Mouse (Mus musculus): ENCODE measurements around the gene Grid2. TPM values are rescaled to one million over a fixed set of nuclear protein-coding genes. Genes with fewer than 3 reads are reported as not detected.

The Grid2 gene
- total and polyA plus RNA-seq, 2 experiments = not detected

- H3K27me3 ChIP-seq (ENCODE audit: control insufficient read depth, insufficient read depth, low read length) = no peaks in the 10 kb centered on the region
- WGBS = 84% methylated on average over 3 of the region's 3 CpGs
- DNase-seq (ENCODE audit: extremely low read depth, low read depth, low spot score) = no peak
- H3K27ac ChIP-seq (replicated peaks; ENCODE audit: insufficient read depth, low read depth, low read length) = no peak overlapping the region
- H3K36me3 ChIP-seq (ENCODE audit: control insufficient read depth, insufficient read depth, low read length) = no peaks in the 10 kb centered on the region
- no peaks in the 10 kb centered on the region for H3K79me2 ChIP-seq (ENCODE audit: control insufficient read depth, insufficient read depth, low read length)
- TF ChIP-seq POLR2A (IDR thresholded peaks at IDR 0.05; ENCODE audit: extremely low read depth, insufficient read depth, low read length) = no peak
- no peak for TF ChIP-seq CTCF (IDR thresholded peaks at IDR 0.05; ENCODE audit: low read depth, low read length)
- H3K9ac ChIP-seq (ENCODE audit: low read depth, low read length) = no peak overlapping the region
- no peaks in the 10 kb centered on the region for H3K4me1 ChIP-seq (ENCODE audit: control insufficient read depth, insufficient read depth, low read length)
- no peak overlapping the region for H3K4me3 ChIP-seq (ENCODE audit: insufficient read depth, low read depth, low read length)
Measured at GRCm38 (mm10) chr6:63635970-63636369, 380.3 kb downstream of the Grid2 start.

- Histone ChIP-seq H3K9ac (ENCODE audit: low read depth, low read length) (no peak overlapping the region), H3K36me3 (ENCODE audit: control insufficient read depth, insufficient read depth, low read length) (no peaks in the 10 kb centered on the region), H3K27ac (replicated peaks; ENCODE audit: insufficient read depth, low read depth, low read length) (no peak overlapping the region), H3K4me3 (ENCODE audit: insufficient read depth, low read depth, low read length) (no peak overlapping the region), H3K27me3 (ENCODE audit: control insufficient read depth, insufficient read depth, low read length) (no peaks in the 10 kb centered on the region), H3K4me1 (ENCODE audit: control insufficient read depth, insufficient read depth, low read length) (no peaks in the 10 kb centered on the region), H3K79me2 (ENCODE audit: control insufficient read depth, insufficient read depth, low read length) (no peaks in the 10 kb centered on the region)
- TF ChIP-seq CTCF (IDR thresholded peaks at IDR 0.05; ENCODE audit: low read depth, low read length) (no peak), POLR2A (IDR thresholded peaks at IDR 0.05; ENCODE audit: extremely low read depth, insufficient read depth, low read length) (no peak)
- 73% methylated on average over 3 of the region's 3 CpGs for WGBS
- no peak for DNase-seq (ENCODE audit: extremely low read depth, low read depth, low spot score)
Measured at GRCm38 (mm10) chr6:63659423-63659822, 403.7 kb downstream of the Grid2 start.

GRCm38 (mm10) chr6:63685689-63686088 is 430.0 kb downstream of the Grid2 start:
- 57% methylated on average over 3 of the region's 3 CpGs for WGBS
- no peak overlapping the region for H3K4me3 ChIP-seq (ENCODE audit: insufficient read depth, low read depth, low read length)
- no peak for TF ChIP-seq CTCF (IDR thresholded peaks at IDR 0.05; ENCODE audit: low read depth, low read length)
- TF ChIP-seq POLR2A (IDR thresholded peaks at IDR 0.05; ENCODE audit: extremely low read depth, insufficient read depth, low read length) = no peak
- no peaks in the 10 kb centered on the region for H3K4me1 ChIP-seq (ENCODE audit: control insufficient read depth, insufficient read depth, low read length)
- H3K9ac ChIP-seq (ENCODE audit: low read depth, low read length) = no peak overlapping the region
- H3K36me3 ChIP-seq (ENCODE audit: control insufficient read depth, insufficient read depth, low read length) = no peaks in the 10 kb centered on the region
- no peaks in the 10 kb centered on the region for H3K27me3 ChIP-seq (ENCODE audit: control insufficient read depth, insufficient read depth, low read length)
- DNase-seq (ENCODE audit: extremely low read depth, low read depth, low spot score) = no peak
- no peaks in the 10 kb centered on the region for H3K79me2 ChIP-seq (ENCODE audit: control insufficient read depth, insufficient read depth, low read length)
- no peak overlapping the region for H3K27ac ChIP-seq (replicated peaks; ENCODE audit: insufficient read depth, low read depth, low read length)

GRCm38 (mm10) chr6:63701684-63702083 is 446.0 kb downstream of the Grid2 start:
- H3K4me3 ChIP-seq (ENCODE audit: insufficient read depth, low read depth, low read length) = no peak overlapping the region

GRCm38 (mm10) chr6:63733740-63734139 is 478.1 kb downstream of the Grid2 start:
- Histone ChIP-seq H3K27ac (replicated peaks; ENCODE audit: insufficient read depth, low read depth, low read length) (no peak overlapping the region), H3K4me1 (ENCODE audit: control insufficient read depth, insufficient read depth, low read length) (no peaks in the 10 kb centered on the region), H3K27me3 (ENCODE audit: control insufficient read depth, insufficient read depth, low read length) (no peaks in the 10 kb centered on the region), H3K36me3 (ENCODE audit: control insufficient read depth, insufficient read depth, low read length) (no peaks in the 10 kb centered on the region), H3K9ac (ENCODE audit: low read depth, low read length) (no peak overlapping the region), H3K4me3 (ENCODE audit: insufficient read depth, low read depth, low read length) (no peak overlapping the region), H3K79me2 (ENCODE audit: control insufficient read depth, insufficient read depth, low read length) (no peaks in the 10 kb centered on the region)
- WGBS = 57% methylated on average over 2 of the region's 2 CpGs
- DNase-seq (ENCODE audit: extremely low read depth, low read depth, low spot score) = no peak
- TF ChIP-seq POLR2A (IDR thresholded peaks at IDR 0.05; ENCODE audit: extremely low read depth, insufficient read depth, low read length) (no peak), CTCF (IDR thresholded peaks at IDR 0.05; ENCODE audit: low read depth, low read length) (no peak)

More at GRCm38 (mm10) chr6:63701684-63702083, 446.0 kb downstream of the Grid2 start:
- WGBS = 88% methylated on average over 1 of the region's 1 CpGs
- no peak for DNase-seq (ENCODE audit: extremely low read depth, low read depth, low spot score)
- Histone ChIP-seq H3K27me3 (ENCODE audit: control insufficient read depth, insufficient read depth, low read length) (no peaks in the 10 kb centered on the region), H3K27ac (replicated peaks; ENCODE audit: insufficient read depth, low read depth, low read length) (no peak overlapping the region), H3K9ac (ENCODE audit: low read depth, low read length) (no peak overlapping the region), H3K4me1 (ENCODE audit: control insufficient read depth, insufficient read depth, low read length) (no peaks in the 10 kb centered on the region), H3K36me3 (ENCODE audit: control insufficient read depth, insufficient read depth, low read length) (no peaks in the 10 kb centered on the region), H3K79me2 (ENCODE audit: control insufficient read depth, insufficient read depth, low read length) (no peaks in the 10 kb centered on the region)
- no peak for TF ChIP-seq CTCF (IDR thresholded peaks at IDR 0.05; ENCODE audit: low read depth, low read length)
- TF ChIP-seq POLR2A (IDR thresholded peaks at IDR 0.05; ENCODE audit: extremely low read depth, insufficient read depth, low read length) = no peak

GRCm38 (mm10) chr6:63762535-63762934 is 506.9 kb downstream of the Grid2 start:
- Histone ChIP-seq H3K36me3 (ENCODE audit: control insufficient read depth, insufficient read depth, low read length) (no peaks in the 10 kb centered on the region), H3K4me1 (ENCODE audit: control insufficient read depth, insufficient read depth, low read length) (no peaks in the 10 kb centered on the region), H3K9ac (ENCODE audit: low read depth, low read length) (no peak overlapping the region), H3K27ac (replicated peaks; ENCODE audit: insufficient read depth, low read depth, low read length) (no peak overlapping the region), H3K79me2 (ENCODE audit: control insufficient read depth, insufficient read depth, low read length) (no peaks in the 10 kb centered on the region), H3K27me3 (ENCODE audit: control insufficient read depth, insufficient read depth, low read length) (no peaks in the 10 kb centered on the region), H3K4me3 (ENCODE audit: insufficient read depth, low read depth, low read length) (no peak overlapping the region)
- no peak for TF ChIP-seq POLR2A (IDR thresholded peaks at IDR 0.05; ENCODE audit: extremely low read depth, insufficient read depth, low read length)
- no peak for TF ChIP-seq CTCF (IDR thresholded peaks at IDR 0.05; ENCODE audit: low read depth, low read length)
- DNase-seq (ENCODE audit: extremely low read depth, low read depth, low spot score) = no peak
- 66% methylated on average over 2 of the region's 2 CpGs for WGBS
